Mouse (Mus musculus) megakaryocyte, adult 5-6 weeks (primary cell): ENCODE measurements around the gene Crygd. TPM values are rescaled to one million over a fixed set of nuclear protein-coding genes. Genes with fewer than 3 reads are reported as not detected.
"Not testable (repeated sequence)": the region's sequence is repeated elsewhere in the genome, so short reads cannot be mapped to it uniquely, and the experiment has no call there.

Experiments used
- ATAC-seq: 2 replicates; pipeline ENCODE4 v1.8.0; 2016; ENCODE audit warnings: mild to moderate bottlenecking, inconsistent platforms; ENCODE audit not compliant: poor library complexity, severe bottlenecking
- total RNA-seq, 2 experiments: library from RNA; stranded (forward) in 1 of 2; stranded (reverse) in 1 of 2; fragments of 153-499, 151-499 nt in 1 of 2; fragments of 221-1000, 200-1000 nt in 1 of 2; gene quantifications; 2 replicates each; pipeline versions ENCODE4 v1.2.3 to v1.2.4; 2015 to 2017

The Crygd gene
- total RNA-seq (2015) (not detected in 2 replicates), total RNA-seq (2017) (not detected in 2 replicates)

GRCm38 (mm10) chr1:65063352-65063751 lies at the start of gene Crygd:
Gene Crygd (minus strand): TSS chr1:65063452.
- no peak for ATAC-seq

GRCm38 (mm10) chr1:65112807-65113196 lies 49.5 kb upstream of the Crygd start:
- peak; percentile 73 for ATAC-seq

GRCm38 (mm10) chr1:65112031-65112806 lies 49.0 kb upstream of the Crygd start:
- peak; percentile 40 for ATAC-seq

- no peak for ATAC-seq
Measured at GRCm38 (mm10) chr1:65109756-65110435, 46.6 kb upstream of the Crygd start.

GRCm38 (mm10) chr1:65109196-65109595 lies 45.9 kb upstream of the Crygd start:
- no peak for ATAC-seq

GRCm38 (mm10) chr1:65107654-65108279 lies 44.5 kb upstream of the Crygd start:
- ATAC-seq: peak; percentile 71

- no peak for ATAC-seq
Measured at GRCm38 (mm10) chr1:65103273-65103672, 40.0 kb upstream of the Crygd start, which contains the start of gene Cryga. Gene Cryga (minus strand): TSS chr1:65103373.

- ATAC-seq: peak; percentile 56
Measured at GRCm38 (mm10) chr1:65096953-65097352, 33.7 kb upstream of the Crygd start.

GRCm38 (mm10) chr1:65091566-65091965 lies 28.3 kb upstream of the Crygd start:
- no peak for ATAC-seq

GRCm38 (mm10) chr1:65090370-65090769 lies 27.1 kb upstream of the Crygd start:
- peak; percentile 85 for ATAC-seq

GRCm38 (mm10) chr1:65088567-65089356 lies 25.5 kb upstream of the Crygd start:
- peak; percentile 81 for ATAC-seq

GRCm38 (mm10) chr1:65082188-65082587 lies 18.9 kb upstream of the Crygd start, which contains the start of gene Crygb:
Gene Crygb (minus strand): TSS chr1:65082288.
- ATAC-seq: no peak

- no peak for ATAC-seq
Measured at GRCm38 (mm10) chr1:65075607-65076006, 12.4 kb upstream of the Crygd start.

GRCm38 (mm10) chr1:65073589-65073988 lies 10.3 kb upstream of the Crygd start, which contains the start of gene Crygc:
Gene Crygc (minus strand): TSS chr1:65073689.
- no peak for ATAC-seq

- no peak for ATAC-seq
Measured at GRCm38 (mm10) chr1:65067842-65068241, 4.6 kb upstream of the Crygd start.

- no peak for ATAC-seq
Measured at GRCm38 (mm10) chr1:65064201-65064600, 949 bp upstream of the Crygd start.

- ATAC-seq: no peak
Measured at GRCm38 (mm10) chr1:65052140-65052539, 11.1 kb downstream of the Crygd start.

GRCm38 (mm10) chr1:65051696-65052095 lies 11.6 kb downstream of the Crygd start:
- no peak for ATAC-seq

GRCm38 (mm10) chr1:65050952-65051351 lies 12.3 kb downstream of the Crygd start, which contains the start of gene Cryge:
Gene Cryge (minus strand): TSS chr1:65051149.
- not testable (repeated sequence) for ATAC-seq

- ATAC-seq: no peak
Measured at GRCm38 (mm10) chr1:65048781-65049180, 14.5 kb downstream of the Crygd start.
